Mouse (Mus musculus) kidney, embryonic 16.5 days (tissue): Measurements from ENCODE around the gene Iqcb1. TPM values are rescaled to one million over a fixed set of nuclear protein-coding genes. Genes with fewer than 3 reads are reported as not detected.
"Not testable (repeated sequence)": the region's sequence is repeated elsewhere in the genome, so short reads cannot be mapped to it uniquely, and the experiment has no call there.

Experiments
- ATAC-seq: fragments of 200-750 bp; cut with Nextera tagmentation; 2 replicates; pipeline ENCODE4 v1.8.0; 2017; ENCODE audit warnings: moderate TSS enrichment; ENCODE audit not compliant: low FRiP score, low TSS enrichment
- H3K27ac ChIP-seq: fragments of 300-500 bp; sonication (generic); 2 replicates; pipeline ENCODE4 v1.5.1; 2014; ENCODE audit warnings: low read length
- H3K27me3 ChIP-seq: fragments of 300-500 bp; sonication (generic); 2 replicates; pipeline ENCODE4 v1.6.1; 2014; ENCODE audit warnings: low read length, control low read depth, mixed read lengths; ENCODE audit not compliant: insufficient read depth
- H3K36me3 ChIP-seq: fragments of 300-500 bp; sonication (generic); 2 replicates; pipeline ENCODE4 v1.6.1; 2014; ENCODE audit warnings: low read length, control low read depth, mixed read lengths; ENCODE audit not compliant: insufficient read depth
- H3K4me1 ChIP-seq: fragments of 300-500 bp; sonication (generic); 2 replicates; pipeline ENCODE4 v1.6.1; 2014; ENCODE audit warnings: low read length, control low read depth, mixed read lengths; ENCODE audit not compliant: insufficient read depth
- H3K4me2 ChIP-seq: fragments of 300-500 bp; sonication (generic); replicated peaks from 2 replicates; pipeline ENCODE4 v1.6.1; 2014; ENCODE audit warnings: low read depth, low read length
- H3K4me3 ChIP-seq: fragments of 300-500 bp; sonication (generic); 2 replicates; pipeline ENCODE4 v1.5.1; 2014; ENCODE audit warnings: mild to moderate bottlenecking, low read length
- H3K9ac ChIP-seq: fragments of 300-500 bp; sonication (generic); replicated peaks from 2 replicates; pipeline ENCODE4 v1.6.1; 2014; ENCODE audit warnings: low read length
- H3K9me3 ChIP-seq: fragments of 300-500 bp; sonication (generic); 2 replicates; pipeline ENCODE4 v1.6.1; 2016; ENCODE audit warnings: low read length, control low read depth
- WGBS: fragments of 180-500 bp; shearing (Covaris S2); extraction: QIAGEN DNeasy Blood & Tissue Kit; methylation state at CpG from one replicate; pipeline ENCODE4 v1.1.7; 2014; 5-methylcytosine and 5-hydroxymethylcytosine counted together
- polyA plus RNA-seq: library from polyadenylated mRNA; unstranded; fragments of >200 nt; fragmentation: Nextera tagmentation; extraction: Ambion mirVana; gene quantifications from 2 replicates; pipeline ENCODE4 v1.2.1, GENCODE M21; 2015

Iqcb1 gene
- polyA plus RNA-seq, 1 experiment from 2014 or later: 33.8 TPM

- H3K27ac ChIP-seq: no peak overlapping the region
- no peaks in the 10 kb centered on the region for H3K27me3 ChIP-seq
- H3K4me3 ChIP-seq: no peak overlapping the region
- no peaks in the 10 kb centered on the region for H3K36me3 ChIP-seq
- ATAC-seq: no peak
- H3K9ac ChIP-seq: no peak overlapping the region
- H3K9me3 ChIP-seq: no peaks in the 10 kb centered on the region
- H3K4me2 ChIP-seq: no peak overlapping the region
- 60% methylated on average over 3 of the region's 3 CpGs for WGBS
- no peaks in the 10 kb centered on the region for H3K4me1 ChIP-seq
Measured at GRCm38 (mm10) chr16:36813680-36814079, 14.5 kb upstream of the Iqcb1 start.

- Histone ChIP-seq H3K27me3 (no peaks in the 10 kb centered on the region), H3K36me3 (no peaks in the 10 kb centered on the region), H3K9ac (no peak overlapping the region), H3K27ac (no peak overlapping the region), H3K4me1 (no peaks in the 10 kb centered on the region), H3K4me2 (no peak overlapping the region), H3K4me3 (no peak overlapping the region), H3K9me3 (no peaks in the 10 kb centered on the region)
- peak; percentile 64 for ATAC-seq
Measured at GRCm38 (mm10) chr16:36816916-36817315, 11.3 kb upstream of the Iqcb1 start.

- no peaks in the 10 kb centered on the region for H3K4me1 ChIP-seq
- 18% methylated on average over 7 of the region's 7 CpGs for WGBS
- peak; percentile 95 for ATAC-seq
Measured at GRCm38 (mm10) chr16:36817321-36817926, 10.8 kb upstream of the Iqcb1 start.

GRCm38 (mm10) chr16:36820016-36820415, 8.2 kb upstream of the Iqcb1 start:
- no peak overlapping the region for H3K4me2 ChIP-seq
- H3K9ac ChIP-seq: no peak overlapping the region
- H3K4me1 ChIP-seq: no peaks in the 10 kb centered on the region
- H3K36me3 ChIP-seq: no peaks in the 10 kb centered on the region
- no peak overlapping the region for H3K4me3 ChIP-seq
- H3K9me3 ChIP-seq: no peaks in the 10 kb centered on the region
- H3K27me3 ChIP-seq: no peaks in the 10 kb centered on the region
- 87% methylated on average over 6 of the region's 6 CpGs for WGBS
- H3K27ac ChIP-seq: no peak overlapping the region
- no peak for ATAC-seq

More at GRCm38 (mm10) chr16:36817321-36817926, 10.8 kb upstream of the Iqcb1 start:
- Histone ChIP-seq H3K27ac (no peak overlapping the region), H3K9me3 (no peaks in the 10 kb centered on the region), H3K9ac (no peak overlapping the region), H3K36me3 (no peaks in the 10 kb centered on the region), H3K4me3 (no peak overlapping the region), H3K27me3 (no peaks in the 10 kb centered on the region), H3K4me2 (no peak overlapping the region)

- ATAC-seq: no peak
- H3K9me3 ChIP-seq: no peaks in the 10 kb centered on the region
- H3K4me1 ChIP-seq: no peaks in the 10 kb centered on the region
- 79% methylated on average over 3 of the region's 3 CpGs for WGBS
- no peak overlapping the region for H3K9ac ChIP-seq
- H3K4me2 ChIP-seq: no peak overlapping the region
- H3K27me3 ChIP-seq: no peaks in the 10 kb centered on the region
- H3K36me3 ChIP-seq: no peaks in the 10 kb centered on the region
- no peak overlapping the region for H3K27ac ChIP-seq
- no peak overlapping the region for H3K4me3 ChIP-seq
Measured at GRCm38 (mm10) chr16:36820747-36821146, 7.4 kb upstream of the Iqcb1 start.

- H3K4me2 ChIP-seq: no peak overlapping the region
- 3% methylated on average over 3 of the region's 3 CpGs for WGBS
- H3K4me3 ChIP-seq: no peak overlapping the region
- no peaks in the 10 kb centered on the region for H3K36me3 ChIP-seq
- no peak overlapping the region for H3K9ac ChIP-seq
- H3K9me3 ChIP-seq: no peaks in the 10 kb centered on the region
- H3K27me3 ChIP-seq: no peaks in the 10 kb centered on the region
- no peaks in the 10 kb centered on the region for H3K4me1 ChIP-seq
- no peak overlapping the region for H3K27ac ChIP-seq
- peak; percentile 80 for ATAC-seq
Measured at GRCm38 (mm10) chr16:36821474-36821873, 6.7 kb upstream of the Iqcb1 start.

- H3K9ac ChIP-seq: peak overlapping the region; percentile 91
- H3K4me2 ChIP-seq: peak overlapping the region; percentile 80
- no peak for ATAC-seq
- H3K27me3 ChIP-seq: no peaks in the 10 kb centered on the region; the same call in 1 of the 2 replicates
- WGBS: 6% methylated on average over 11 of the region's 11 CpGs
- no peaks in the 10 kb centered on the region for H3K36me3 ChIP-seq
- no peaks in the 10 kb centered on the region for H3K9me3 ChIP-seq
- peak overlapping the region; percentile 94 for H3K4me3 ChIP-seq
- H3K4me1 ChIP-seq: peaks cover 6% of the 10 kb centered on the region; the same call in 1 of the 2 replicates
- H3K27ac ChIP-seq: no peak overlapping the region
Measured at GRCm38 (mm10) chr16:36827611-36828053, 553 bp upstream of the Iqcb1 start.

- Histone ChIP-seq H3K9me3 (no peaks in the 10 kb centered on the region), H3K36me3 (no peaks in the 10 kb centered on the region), H3K27me3 (no peaks in the 10 kb centered on the region; the same call in 1 of the 2 replicates), H3K9ac (peak overlapping the region; percentile 91), H3K4me1 (peaks cover 6% of the 10 kb centered on the region; the same call in 1 of the 2 replicates), H3K4me2 (peak overlapping the region; percentile 80), H3K27ac (peak overlapping the region; percentile 65; the same call in 1 of the 2 replicates), H3K4me3 (peak overlapping the region; percentile 94)
- ATAC-seq: peak; percentile 37
- WGBS: 5% methylated on average over 11 of the region's 11 CpGs
Measured at GRCm38 (mm10) chr16:36828820-36829219, 635 bp downstream of the Iqcb1 start.

GRCm38 (mm10) chr16:36846894-36847293, 18.7 kb downstream of the Iqcb1 start:
- H3K27me3 ChIP-seq, H3K4me3 ChIP-seq: not testable (repeated sequence)
- WGBS: 100% methylated on average over 1 of the region's 1 CpGs

GRCm38 (mm10) chr16:36851202-36851601, 23.0 kb downstream of the Iqcb1 start:
- no peaks in the 10 kb centered on the region for H3K9me3 ChIP-seq
- H3K9ac ChIP-seq: no peak overlapping the region
- H3K4me3 ChIP-seq: no peak overlapping the region
- ATAC-seq: no peak
- H3K4me1 ChIP-seq: no peaks in the 10 kb centered on the region
- no peak overlapping the region for H3K4me2 ChIP-seq
- H3K36me3 ChIP-seq: peaks cover 16% of the 10 kb centered on the region; the same call in 1 of the 2 replicates
- H3K27me3 ChIP-seq: no peaks in the 10 kb centered on the region
- no peak overlapping the region for H3K27ac ChIP-seq
- WGBS: 91% methylated on average over 3 of the region's 3 CpGs

More at GRCm38 (mm10) chr16:36846894-36847293, 18.7 kb downstream of the Iqcb1 start:
- H3K36me3 ChIP-seq: peaks cover 17% of the 10 kb centered on the region; the same call in 1 of the 2 replicates
- H3K4me1 ChIP-seq, H3K9me3 ChIP-seq, H3K9ac ChIP-seq, H3K4me2 ChIP-seq, ATAC-seq, H3K27ac ChIP-seq: not testable (repeated sequence)
